Mouse (Mus musculus) kidney, adult 2 months (tissue): Measurements from ENCODE around the gene Nanos3. TPM values are rescaled to one million over a fixed set of nuclear protein-coding genes. Genes with fewer than 3 reads are reported as not detected.
A peak's percentile ranks its signal among the peaks of the same experiment; 100 is the strongest.

Experiments
- DNase-seq: peaks from one replicate; pipeline ENCODE4 v3.0.0; 2021
- H3K27ac ChIP-seq: fragments of 200-500 bp; 2 replicates; pipeline ENCODE4 v1.5.1; 2012; ENCODE audit warnings: low read depth, low read length, control low read depth, inconsistent platforms; ENCODE audit not compliant: insufficient read depth
- H3K27me3 ChIP-seq: fragments of 200-500 bp; replicated peaks from 2 replicates; pipeline ENCODE4 v1.6.1; 2012; ENCODE audit warnings: mild to moderate bottlenecking, moderate library complexity, low read length, inconsistent platforms; ENCODE audit not compliant: control insufficient read depth, insufficient read depth
- H3K36me3 ChIP-seq: fragments of 200-500 bp; 2 replicates; pipeline ENCODE4 v1.6.1; 2012; ENCODE audit warnings: mild to moderate bottlenecking, moderate library complexity, low read length, inconsistent platforms; ENCODE audit not compliant: control insufficient read depth, insufficient read depth
- H3K4me1 ChIP-seq: fragments of 200-500 bp; 2 replicates; pipeline ENCODE4 v1.6.1; 2011; ENCODE audit warnings: low read length; ENCODE audit not compliant: control insufficient read depth, insufficient read depth
- H3K4me3 ChIP-seq: fragments of 200-500 bp; 2 replicates; pipeline ENCODE4 v1.5.1; 2011; ENCODE audit warnings: mild to moderate bottlenecking, low read depth, low read length, control low read depth; ENCODE audit not compliant: insufficient read depth
- CTCF ChIP-seq: fragments of 200-500 bp; conservative IDR thresholded peaks from 2 replicates; pipeline ENCODE4 v1.5.1; 2011; ENCODE audit warnings: low read depth, mild to moderate bottlenecking, control low read depth, low read length, moderate library complexity, mixed read lengths; ENCODE audit not compliant: insufficient read depth, insufficient read length
- POLR2A ChIP-seq: fragments of 200-500 bp; IDR thresholded peaks from one replicate; pipeline ENCODE4 v1.6.1; 2011; ENCODE audit warnings: low read depth, low read length, control low read depth
- WGBS: fragments of 180-500 bp; shearing (Covaris S2); methylation state at CpG from one replicate; pipeline ENCODE4 v1.1.7; 2018; 5-methylcytosine and 5-hydroxymethylcytosine counted together
- polyA plus RNA-seq: library from polyadenylated mRNA; depleted of rRNA; stranded (reverse); fragments of >200 nt; gene quantifications from 2 replicates; pipeline ENCODE4 v1.2.3, GENCODE M21; 2012

The Nanos3 gene
- polyA plus RNA-seq, 1 experiment: 1.4 TPM

DNA sequence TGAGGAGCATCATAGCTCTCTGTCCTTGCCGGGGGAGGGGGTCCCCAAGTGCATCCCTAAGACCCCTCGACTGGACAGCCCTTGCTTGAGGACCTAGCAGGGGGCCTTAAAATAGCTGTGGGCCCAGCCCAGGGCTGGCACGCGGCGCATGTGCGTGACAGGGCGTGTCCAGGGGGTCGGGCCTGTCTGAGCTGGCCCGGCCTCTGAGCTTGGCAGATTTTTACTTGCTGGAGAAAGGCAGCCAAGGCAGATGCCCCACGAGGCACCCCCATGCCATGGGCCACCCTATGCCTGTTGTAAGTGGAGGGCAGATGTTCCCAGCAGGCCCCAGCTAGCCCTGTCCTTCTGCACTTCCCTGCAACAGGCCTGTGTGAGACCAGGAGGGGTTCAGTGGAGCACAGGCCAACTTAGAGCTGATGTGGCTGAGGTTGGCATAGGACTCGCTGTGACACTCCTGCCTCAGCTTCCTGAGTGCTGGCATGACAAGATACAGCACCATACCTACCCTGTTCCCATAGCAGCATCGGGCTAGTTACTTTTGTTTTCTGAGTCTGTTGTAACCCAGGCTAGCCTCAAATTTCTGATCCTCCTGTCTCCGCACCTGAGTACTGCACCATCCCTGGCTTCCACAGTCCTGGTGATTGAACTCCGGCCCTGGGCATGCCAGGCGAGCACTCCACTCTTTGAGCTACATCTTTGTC, 16.7 kb upstream of the Nanos3 start:
- Histone ChIP-seq H3K36me3 (no peaks in the 10 kb centered on the region), H3K27me3 (no peaks in the 10 kb centered on the region), H3K4me1 (peaks cover 4% of the 10 kb centered on the region; the same call in 1 of the 2 replicates), H3K4me3 (peak overlapping the region; percentile 76), H3K27ac (peak overlapping the region; percentile 98)
- WGBS: 37% methylated on average over 15 of the region's 15 CpGs
- TF ChIP-seq POLR2A: peak; percentile 4
- no peak for TF ChIP-seq CTCF
- DNase-seq: peak; percentile 83

DNA sequence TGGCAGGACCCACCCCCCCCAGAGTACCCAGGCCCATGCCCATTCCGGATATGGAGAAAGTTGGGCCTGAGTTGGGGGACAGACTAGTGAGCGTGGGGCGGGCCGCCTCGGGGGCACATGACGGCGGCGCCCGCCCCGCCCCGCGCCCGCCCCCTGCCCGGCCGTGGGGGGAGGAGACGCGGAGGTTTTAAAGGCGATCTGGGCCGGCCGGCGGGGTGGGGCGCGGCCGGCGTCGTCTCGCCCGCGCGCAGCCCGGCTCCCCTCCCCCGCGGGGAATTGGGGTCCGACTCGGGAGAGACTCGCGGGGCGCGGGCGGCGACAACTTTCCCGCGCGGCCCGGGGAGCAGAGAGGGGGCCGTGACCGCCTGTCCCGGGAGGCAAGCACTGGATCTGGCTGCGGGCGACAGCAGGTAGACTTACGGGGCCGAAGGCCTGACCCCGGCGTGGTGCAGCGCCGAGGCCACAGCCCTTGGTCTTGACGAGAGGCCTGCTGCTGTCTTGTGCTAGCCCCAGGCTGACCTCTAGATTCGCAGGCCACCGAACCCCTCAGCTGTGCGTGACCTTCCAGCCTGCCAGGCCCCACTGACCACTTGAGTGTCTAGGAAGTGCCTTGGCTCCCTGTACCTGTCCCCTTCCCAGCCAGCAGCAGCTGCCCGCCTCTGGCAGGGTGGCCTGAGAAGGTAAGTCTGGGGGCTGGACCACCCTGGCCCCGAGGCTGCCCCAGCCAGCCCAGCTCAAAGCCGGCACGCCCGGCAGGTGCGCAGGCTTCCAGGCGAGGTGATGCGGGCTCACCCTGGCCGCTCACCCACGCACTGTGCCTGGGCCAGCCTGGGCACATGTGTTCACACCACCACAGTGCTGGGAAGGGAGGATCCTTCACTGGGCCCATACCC, 15.9 kb upstream of the Nanos3 start:
- peak overlapping the region; percentile 76 for H3K4me3 ChIP-seq
- peak; percentile 88 for DNase-seq
- TF ChIP-seq POLR2A (peak; percentile 72), CTCF (no peak)
- no peaks in the 10 kb centered on the region for H3K36me3 ChIP-seq
- H3K4me1 ChIP-seq: peaks cover 4% of the 10 kb centered on the region; the same call in 1 of the 2 replicates
- H3K27me3 ChIP-seq: no peaks in the 10 kb centered on the region
- H3K27ac ChIP-seq: peak overlapping the region; percentile 98
- 4% methylated on average over 70 of the region's 70 CpGs for WGBS

DNA sequence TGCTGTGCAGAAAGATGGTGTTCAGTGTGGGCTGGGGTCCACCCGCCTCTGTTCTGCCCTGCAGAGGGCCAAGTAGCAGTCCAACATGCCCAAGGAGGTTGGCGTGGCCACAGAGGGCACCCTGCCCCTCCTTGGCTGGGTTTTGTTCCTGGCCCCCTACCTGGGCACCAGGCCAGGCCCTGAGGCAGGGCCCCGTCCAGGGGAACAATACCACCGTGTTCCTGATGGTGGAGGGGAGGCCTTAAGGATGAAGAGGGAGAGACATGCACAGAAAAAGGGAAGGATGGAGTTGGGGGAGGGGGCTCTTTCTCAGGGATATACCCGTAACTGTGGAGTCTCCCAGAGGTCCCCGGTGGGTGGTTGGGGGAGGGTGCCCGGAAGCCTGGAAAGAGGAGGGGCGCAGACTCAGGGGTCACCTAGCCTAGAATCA, 15.1 kb upstream of the Nanos3 start:
- Histone ChIP-seq H3K27ac (peak overlapping the region; percentile 52), H3K4me1 (peaks cover 4% of the 10 kb centered on the region; the same call in 1 of the 2 replicates), H3K36me3 (no peaks in the 10 kb centered on the region), H3K27me3 (no peaks in the 10 kb centered on the region), H3K4me3 (peak overlapping the region; percentile 35; the same call in 1 of the 2 replicates)
- TF ChIP-seq POLR2A: no peak
- TF ChIP-seq CTCF: no peak
- no peak for DNase-seq
- WGBS: 42% methylated on average over 8 of the region's 8 CpGs

DNA sequence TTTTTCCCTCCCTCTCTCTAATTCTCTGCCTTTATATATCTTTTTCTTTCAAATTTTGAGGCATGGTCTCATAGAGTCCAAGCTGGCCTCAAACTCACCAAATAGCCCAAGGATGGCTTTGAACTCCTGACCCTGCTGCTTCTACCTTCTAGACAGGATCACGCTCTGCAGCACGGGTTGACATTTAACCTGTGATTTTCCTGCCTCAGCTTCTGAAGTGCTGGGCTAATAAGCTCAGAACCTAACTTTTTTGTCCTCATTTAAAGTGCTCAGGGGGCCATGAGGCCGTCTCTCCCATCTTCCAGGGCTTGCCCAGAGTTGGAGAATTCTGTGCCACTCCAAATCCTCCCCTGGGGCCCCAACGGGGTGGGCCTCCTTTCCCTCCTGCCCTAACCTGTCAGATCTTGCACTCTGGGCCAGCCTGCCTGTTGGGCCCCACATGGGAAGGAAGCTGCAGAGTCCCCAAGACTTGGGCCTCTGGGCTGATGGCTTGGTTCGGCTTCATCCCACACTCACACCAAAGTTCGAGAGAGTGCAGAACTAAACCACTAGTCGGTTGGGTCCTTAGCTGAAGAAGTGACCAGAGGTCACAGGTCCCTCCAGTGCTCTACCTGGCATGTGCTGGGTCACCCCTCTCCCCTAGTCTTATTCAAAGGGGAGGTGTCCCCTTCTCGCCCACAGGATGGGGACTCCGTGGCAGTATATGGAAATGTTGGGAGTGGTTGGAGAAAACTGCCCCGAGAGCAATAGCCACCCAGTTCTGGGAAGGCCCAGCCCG, 14.5 kb upstream of the Nanos3 start:
- no peak for DNase-seq
- no peak overlapping the region for H3K4me3 ChIP-seq
- no peaks in the 10 kb centered on the region for H3K27me3 ChIP-seq
- H3K36me3 ChIP-seq: no peaks in the 10 kb centered on the region
- whole genome bisulfite sequencing: 62% methylated on average over 11 of the region's 11 CpGs
- no peak overlapping the region for H3K27ac ChIP-seq
- TF ChIP-seq POLR2A (no peak), CTCF (no peak)
- H3K4me1 ChIP-seq: peaks cover 4% of the 10 kb centered on the region; the same call in 1 of the 2 replicates

DNA sequence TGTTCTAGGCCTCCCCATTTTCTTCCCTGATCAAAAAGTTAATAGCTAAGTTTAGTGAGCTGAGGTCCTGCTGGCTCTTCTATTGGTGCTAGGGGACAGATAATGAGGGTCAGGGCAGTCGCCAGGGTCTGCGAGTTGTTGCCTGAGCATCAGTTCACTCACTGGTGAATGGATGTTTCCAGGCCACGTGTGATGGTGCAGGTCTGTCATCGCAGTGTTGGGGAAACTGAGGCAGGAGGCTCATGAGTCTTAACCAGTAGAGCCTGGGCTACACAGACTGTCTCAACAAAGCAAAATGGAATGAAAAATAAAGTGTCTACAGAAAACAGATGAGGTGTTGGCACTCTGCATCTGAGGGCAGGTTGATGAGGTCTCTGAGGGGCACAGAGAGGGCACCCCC, 13.9 kb upstream of the Nanos3 start:
- Histone ChIP-seq H3K4me3 (no peak overlapping the region), H3K4me1 (peaks cover 4% of the 10 kb centered on the region; the same call in 1 of the 2 replicates), H3K36me3 (no peaks in the 10 kb centered on the region), H3K27me3 (no peaks in the 10 kb centered on the region), H3K27ac (peak overlapping the region; percentile 75)
- 57% methylated on average over 4 of the region's 4 CpGs for WGBS
- TF ChIP-seq CTCF: no peak
- no peak for TF ChIP-seq POLR2A
- DNase-seq: no peak

DNA sequence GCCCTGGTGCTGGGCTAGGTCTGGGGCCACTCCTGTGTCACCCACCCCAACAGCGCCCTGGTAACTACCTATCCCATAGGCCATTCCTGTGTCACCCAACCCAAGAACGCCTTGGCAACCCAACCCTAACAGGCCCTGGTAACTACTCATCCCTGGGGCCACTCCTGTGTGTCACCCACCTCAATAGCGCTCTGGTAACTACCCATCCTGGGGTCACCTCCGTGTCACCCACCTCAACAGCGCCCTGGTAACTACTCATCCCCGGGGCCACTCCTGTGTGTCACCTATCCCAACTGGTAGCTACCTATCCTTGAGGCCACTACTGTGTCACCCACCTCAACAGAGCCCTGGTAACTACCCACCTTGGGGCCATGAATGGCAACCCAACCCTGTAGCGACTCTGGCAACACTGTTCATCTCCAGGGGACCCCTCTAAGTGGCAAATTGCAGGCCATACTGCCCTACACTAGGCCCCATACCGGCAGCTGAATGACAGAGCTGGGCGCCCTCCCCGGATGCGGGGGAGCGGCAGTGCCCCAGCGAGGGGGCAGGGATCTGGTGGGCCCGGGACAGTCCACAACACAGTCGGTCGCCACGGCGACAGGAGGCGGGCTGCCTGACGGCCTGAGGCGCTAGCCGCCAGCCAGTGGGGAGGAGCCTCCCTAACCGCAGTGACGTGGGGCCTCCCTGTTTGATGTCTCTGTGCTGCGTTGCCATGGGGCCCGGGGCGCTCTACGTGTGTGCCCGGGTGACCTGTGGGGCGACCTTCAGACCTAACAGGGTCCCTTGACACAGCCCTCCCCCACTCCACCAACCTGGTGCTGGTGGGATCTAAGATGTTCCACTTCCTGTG, 13.1 kb upstream of the Nanos3 start:
- Histone ChIP-seq H3K27me3 (no peaks in the 10 kb centered on the region), H3K4me3 (peak overlapping the region; percentile 43), H3K36me3 (no peaks in the 10 kb centered on the region), H3K4me1 (peaks cover 4% of the 10 kb centered on the region; the same call in 1 of the 2 replicates), H3K27ac (peak overlapping the region; percentile 90)
- TF ChIP-seq CTCF (no peak), POLR2A (no peak)
- WGBS: 13% methylated on average over 30 of the region's 30 CpGs
- peak; percentile 90 for DNase-seq
